Mouse (Mus musculus): ENCODE measurements around the gene Calhm2. TPM values are rescaled to one million over a fixed set of nuclear protein-coding genes. Genes with fewer than 3 reads are reported as not detected.

The Calhm2 gene
- 1.6 and 1.7 TPM in 2 replicates for polyA plus RNA-seq (2012; ENCODE audit: insufficient read depth, insufficient read length, missing spikeins)

- Histone ChIP-seq H3K27ac (replicated peaks; ENCODE audit: low read depth, low read length) (peak within 1 kb of the TSS; percentile 86), H3K4me3 (ENCODE audit: insufficient read depth, low read depth, low read length) (peak within 1 kb of the TSS; percentile 67), H3K4me1 (ENCODE audit: control insufficient read depth, insufficient read depth, insufficient read length, low read length) (peaks cover 10% of the 10 kb centered on the region)
These were observed at the start of gene Calhm2 for GRCm38 (mm10) chr19:47137771-47138421. TSS of gene Calhm2 (minus strand) at chr19:47138294.

GRCm38 (mm10) chr19:47186514-47187275 is 48.6 kb upstream of the Calhm2 start:
- no peak overlapping the region for H3K4me3 ChIP-seq (ENCODE audit: insufficient read depth, low read depth, low read length)
- H3K27ac ChIP-seq (replicated peaks; ENCODE audit: low read depth, low read length) = no peak overlapping the region
- no peaks in the 10 kb centered on the region for H3K4me1 ChIP-seq (ENCODE audit: control insufficient read depth, insufficient read depth, insufficient read length, low read length)

GRCm38 (mm10) chr19:47184736-47185135 is 46.6 kb upstream of the Calhm2 start:
- Histone ChIP-seq H3K4me1 (ENCODE audit: control insufficient read depth, insufficient read depth, insufficient read length, low read length) (no peaks in the 10 kb centered on the region), H3K4me3 (ENCODE audit: insufficient read depth, low read depth, low read length) (no peak overlapping the region), H3K27ac (replicated peaks; ENCODE audit: low read depth, low read length) (no peak overlapping the region)

GRCm38 (mm10) chr19:47184221-47184620 is 46.1 kb upstream of the Calhm2 start:
- H3K27ac ChIP-seq (replicated peaks; ENCODE audit: low read depth, low read length) = no peak overlapping the region
- H3K4me3 ChIP-seq (ENCODE audit: insufficient read depth, low read depth, low read length) = no peak overlapping the region
- peaks cover 2% of the 10 kb centered on the region; the same call in 1 of the 2 replicates for H3K4me1 ChIP-seq (ENCODE audit: control insufficient read depth, insufficient read depth, insufficient read length, low read length)

- Histone ChIP-seq H3K4me1 (ENCODE audit: control insufficient read depth, insufficient read depth, insufficient read length, low read length) (peaks cover 3% of the 10 kb centered on the region; the same call in 1 of the 2 replicates), H3K4me3 (ENCODE audit: insufficient read depth, low read depth, low read length) (no peak overlapping the region), H3K27ac (replicated peaks; ENCODE audit: low read depth, low read length) (no peak overlapping the region)
These were observed 41.9 kb upstream of the Calhm2 start for GRCm38 (mm10) chr19:47180011-47180410.

- Histone ChIP-seq H3K4me3 (ENCODE audit: insufficient read depth, low read depth, low read length) (peak overlapping the region; percentile 58), H3K27ac (replicated peaks; ENCODE audit: low read depth, low read length) (no peak overlapping the region), H3K4me1 (ENCODE audit: control insufficient read depth, insufficient read depth, insufficient read length, low read length) (peaks cover 3% of the 10 kb centered on the region; the same call in 1 of the 2 replicates)
These were observed 41.2 kb upstream of the Calhm2 start for GRCm38 (mm10) chr19:47179272-47179809.

- peak within 1 kb of the TSS; percentile 58 for H3K4me3 ChIP-seq (ENCODE audit: insufficient read depth, low read depth, low read length)
- H3K4me1 ChIP-seq (ENCODE audit: control insufficient read depth, insufficient read depth, insufficient read length, low read length) = peaks cover 3% of the 10 kb centered on the region; the same call in 1 of the 2 replicates
- no peak within 1 kb of the TSS for H3K27ac ChIP-seq (replicated peaks; ENCODE audit: low read depth, low read length)
These were observed 40.6 kb upstream of the Calhm2 start, which contains the start of gene Neurl1a for GRCm38 (mm10) chr19:47178431-47179271. TSS of gene Neurl1a (plus strand) at chr19:47178820.

GRCm38 (mm10) chr19:47178001-47178400 is 39.9 kb upstream of the Calhm2 start:
- peak overlapping the region; percentile 58; the same call in 1 of the 2 replicates for H3K4me3 ChIP-seq (ENCODE audit: insufficient read depth, low read depth, low read length)

GRCm38 (mm10) chr19:47176916-47177505 is 38.9 kb upstream of the Calhm2 start:
- Histone ChIP-seq H3K27ac (replicated peaks; ENCODE audit: low read depth, low read length) (no peak overlapping the region), H3K4me1 (ENCODE audit: control insufficient read depth, insufficient read depth, insufficient read length, low read length) (peaks cover 3% of the 10 kb centered on the region; the same call in 1 of the 2 replicates)

More at GRCm38 (mm10) chr19:47178001-47178400, 39.9 kb upstream of the Calhm2 start:
- no peak overlapping the region for H3K27ac ChIP-seq (replicated peaks; ENCODE audit: low read depth, low read length)
- peaks cover 3% of the 10 kb centered on the region; the same call in 1 of the 2 replicates for H3K4me1 ChIP-seq (ENCODE audit: control insufficient read depth, insufficient read depth, insufficient read length, low read length)

GRCm38 (mm10) chr19:47175472-47175871 is 37.4 kb upstream of the Calhm2 start:
- Histone ChIP-seq H3K4me1 (ENCODE audit: control insufficient read depth, insufficient read depth, insufficient read length, low read length) (peaks cover 3% of the 10 kb centered on the region; the same call in 1 of the 2 replicates), H3K27ac (replicated peaks; ENCODE audit: low read depth, low read length) (no peak overlapping the region), H3K4me3 (ENCODE audit: insufficient read depth, low read depth, low read length) (no peak overlapping the region)

More at GRCm38 (mm10) chr19:47176916-47177505, 38.9 kb upstream of the Calhm2 start:
- no peak overlapping the region for H3K4me3 ChIP-seq (ENCODE audit: insufficient read depth, low read depth, low read length)

GRCm38 (mm10) chr19:47174515-47174914 is 36.4 kb upstream of the Calhm2 start:
- no peak overlapping the region for H3K4me3 ChIP-seq (ENCODE audit: insufficient read depth, low read depth, low read length)
- no peak overlapping the region for H3K27ac ChIP-seq (replicated peaks; ENCODE audit: low read depth, low read length)
- peaks cover 3% of the 10 kb centered on the region; the same call in 1 of the 2 replicates for H3K4me1 ChIP-seq (ENCODE audit: control insufficient read depth, insufficient read depth, insufficient read length, low read length)

- Histone ChIP-seq H3K4me1 (ENCODE audit: control insufficient read depth, insufficient read depth, insufficient read length, low read length) (no peaks in the 10 kb centered on the region), H3K4me3 (ENCODE audit: insufficient read depth, low read depth, low read length) (peak overlapping the region; percentile 39), H3K27ac (replicated peaks; ENCODE audit: low read depth, low read length) (no peak overlapping the region)
These were observed 30.8 kb upstream of the Calhm2 start for GRCm38 (mm10) chr19:47168793-47169412.

GRCm38 (mm10) chr19:47168223-47168622 is 30.1 kb upstream of the Calhm2 start:
- peak overlapping the region; percentile 39 for H3K4me3 ChIP-seq (ENCODE audit: insufficient read depth, low read depth, low read length)
- no peak overlapping the region for H3K27ac ChIP-seq (replicated peaks; ENCODE audit: low read depth, low read length)
- H3K4me1 ChIP-seq (ENCODE audit: control insufficient read depth, insufficient read depth, insufficient read length, low read length) = no peaks in the 10 kb centered on the region

Measured in brown adipose tissue, adult 24 weeks (tissue).